Mouse (Mus musculus) embryonic fibroblast, embryonic 13.5 days (primary cell): ENCODE measurements around the gene Pde4c.

Experiments
- CTCF ChIP-seq: IDR thresholded peaks from 2 replicates; pipeline ENCODE4 v1.5.1; 2011; ENCODE audit warnings: mild to moderate bottlenecking, control low read depth, low read length, moderate library complexity, borderline replicate concordance; ENCODE audit not compliant: insufficient read depth
- POLR2A ChIP-seq: IDR thresholded peaks from 2 replicates; pipeline ENCODE4 v1.6.1; 2011; ENCODE audit warnings: low read depth, mild to moderate bottlenecking, control low read depth, low read length, moderate library complexity

- no peak for TF ChIP-seq POLR2A
- no peak for TF ChIP-seq CTCF
Observed at GRCm38 (mm10) chr8:70767503-70767902, 44.0 kb downstream of the Pde4c start.
